Mouse (Mus musculus): ENCODE results near the gene Ptpdc1.
A peak's percentile ranks its signal among the peaks of the same experiment; 100 is the strongest.

The Ptpdc1 gene

GRCm38 (mm10) chr13:48586496-48586895 lies 39.0 kb downstream of the Ptpdc1 start:
- DNase-seq (ENCODE audit: low read depth, low spot score), result no peak

- no peak for DNase-seq (ENCODE audit: low read depth, low spot score)
These were observed 39.7 kb downstream of the Ptpdc1 start for GRCm38 (mm10) chr13:48585786-48586185.

GRCm38 (mm10) chr13:48582688-48583379 lies 42.6 kb downstream of the Ptpdc1 start:
- no peak for DNase-seq (ENCODE audit: low read depth, low spot score)

- no peak for DNase-seq (ENCODE audit: low read depth, low spot score)
These were observed 46.8 kb downstream of the Ptpdc1 start for GRCm38 (mm10) chr13:48578616-48579015.

DNA sequence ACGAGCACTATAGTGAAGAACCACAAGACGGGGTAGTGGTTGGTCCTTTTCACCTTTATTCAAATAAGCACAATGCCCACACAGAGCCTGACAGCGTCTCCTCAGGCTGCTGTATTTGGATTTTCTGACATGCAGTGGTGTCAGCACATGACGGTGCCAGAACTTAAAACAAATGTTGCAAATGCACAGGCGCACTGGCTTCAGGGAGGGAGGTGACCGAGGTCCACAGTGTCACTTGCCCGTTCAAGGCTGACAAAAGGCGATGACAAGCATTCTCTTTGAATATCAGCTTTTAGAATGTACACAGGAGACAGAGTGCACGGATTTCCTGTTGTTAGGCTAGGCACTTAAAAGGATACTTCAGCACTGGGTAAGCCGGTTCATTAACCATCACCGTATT lies 47.6 kb downstream of the Ptpdc1 start:
- DNase-seq (ENCODE audit: low read depth, low spot score), result no peak

GRCm38 (mm10) chr13:48577007-48577406 lies 48.5 kb downstream of the Ptpdc1 start:
- no peak for DNase-seq (ENCODE audit: low read depth, low spot score)

DNA sequence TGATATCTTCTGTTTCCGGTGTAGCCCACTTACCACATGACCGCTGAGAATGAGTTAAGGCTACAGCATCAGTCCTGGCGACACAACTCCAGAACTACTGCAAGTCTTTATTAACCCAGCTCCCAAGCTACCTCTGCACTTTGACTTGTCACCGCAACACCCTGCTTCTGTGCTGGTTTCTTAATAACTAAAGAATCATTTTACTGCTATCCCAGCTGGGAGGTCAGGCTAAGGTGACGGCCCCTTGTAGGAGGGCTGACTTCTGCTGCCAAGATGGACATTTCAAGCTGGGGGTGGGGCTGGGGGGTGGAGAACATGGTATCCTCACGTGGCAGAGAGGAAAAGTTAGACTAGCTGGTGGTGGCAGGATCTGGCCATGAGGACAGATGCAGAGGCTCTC lies 50.7 kb downstream of the Ptpdc1 start:
- no peak for DNase-seq (ENCODE audit: low read depth, low spot score)

DNA sequence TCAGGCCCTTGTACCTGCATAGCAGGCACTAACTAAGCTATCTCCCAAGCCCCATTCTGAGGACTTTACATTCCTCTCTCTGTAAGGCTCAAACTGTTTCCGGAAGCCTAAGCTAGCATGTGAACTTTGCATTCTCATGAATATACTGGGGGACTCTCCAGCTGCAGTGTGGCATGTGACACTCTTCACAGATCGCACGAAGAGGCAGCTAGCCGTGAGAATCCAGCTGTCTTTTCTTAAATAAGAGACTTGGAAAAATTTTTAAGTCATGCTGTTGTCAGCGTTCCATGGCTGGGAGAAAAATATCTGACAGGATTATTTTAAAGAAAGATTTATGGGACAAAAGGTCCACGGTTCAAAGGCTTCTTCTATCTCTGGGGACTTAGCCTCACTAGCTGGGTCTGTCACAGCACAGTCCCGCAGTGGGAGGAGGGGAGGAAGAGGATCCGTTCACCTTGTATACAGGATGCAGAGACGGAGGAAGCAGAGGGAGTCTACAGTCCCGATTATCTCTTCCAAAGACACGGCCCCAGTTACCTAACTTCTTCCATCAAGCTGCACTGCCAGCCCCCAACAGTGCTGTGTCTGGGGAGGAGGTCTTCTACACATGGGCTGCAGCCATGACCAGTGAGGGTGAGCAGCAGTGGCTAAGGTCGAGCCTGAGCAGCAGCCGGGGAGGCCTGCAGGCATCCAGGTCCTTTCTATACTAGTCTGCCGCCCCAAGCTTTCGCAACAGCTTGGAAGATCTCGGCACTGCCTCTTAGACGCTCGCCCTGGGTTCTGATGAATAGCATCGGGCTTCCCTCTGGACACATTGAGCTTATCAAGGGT lies 51.7 kb downstream of the Ptpdc1 start:
- DNase-seq (ENCODE audit: low read depth, low spot score), result no peak

GRCm38 (mm10) chr13:48572127-48572526 lies 53.3 kb downstream of the Ptpdc1 start:
- DNase-seq (ENCODE audit: low read depth, low spot score), result peak; percentile 74

DNA sequence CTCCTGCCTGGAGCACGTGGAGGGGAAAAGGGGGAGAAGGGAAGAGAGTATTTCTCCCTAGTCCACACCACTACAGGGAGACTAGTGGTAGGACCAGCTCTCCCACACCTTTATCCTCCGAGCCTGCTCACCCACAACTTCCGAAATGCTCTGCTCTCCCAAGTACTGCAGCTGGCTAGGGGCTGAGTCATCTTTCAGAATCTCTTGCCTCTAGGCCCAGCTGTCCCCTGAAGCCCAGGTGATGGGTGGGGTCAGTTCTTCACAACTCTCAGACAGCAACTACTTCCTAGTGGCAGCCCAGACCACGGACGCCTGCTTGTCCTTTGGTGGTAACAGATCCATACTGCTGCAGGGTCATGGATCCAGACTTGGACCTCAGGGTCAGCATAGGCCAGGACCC lies 54.2 kb downstream of the Ptpdc1 start:
- no peak for DNase-seq (ENCODE audit: low read depth, low spot score)

GRCm38 (mm10) chr13:48569576-48570132 lies 55.8 kb downstream of the Ptpdc1 start:
- no peak for DNase-seq (ENCODE audit: low read depth, low spot score)

DNA sequence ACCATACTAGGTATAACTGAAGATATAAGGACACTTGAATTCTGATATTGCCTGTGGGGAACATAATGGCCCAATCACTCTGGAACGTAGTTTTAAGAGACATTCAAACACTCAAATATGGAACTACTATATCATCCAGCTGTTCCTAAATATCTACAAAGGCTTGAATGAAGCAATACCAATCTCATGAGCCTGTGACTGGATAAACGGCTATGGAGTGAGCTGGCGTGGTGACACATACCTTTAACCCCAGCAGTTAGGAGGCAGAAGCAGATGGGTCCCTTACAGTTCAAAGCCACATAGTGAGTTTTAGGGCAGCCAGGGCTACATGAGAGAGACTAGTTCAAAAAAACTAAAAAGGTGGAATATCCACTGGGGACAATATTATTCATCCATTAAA lies 57.8 kb downstream of the Ptpdc1 start:
- no peak for DNase-seq (ENCODE audit: low read depth, low spot score)

GRCm38 (mm10) chr13:48566116-48566935 lies 59.1 kb downstream of the Ptpdc1 start:
- DNase-seq (ENCODE audit: low read depth, low spot score), result no peak

DNA sequence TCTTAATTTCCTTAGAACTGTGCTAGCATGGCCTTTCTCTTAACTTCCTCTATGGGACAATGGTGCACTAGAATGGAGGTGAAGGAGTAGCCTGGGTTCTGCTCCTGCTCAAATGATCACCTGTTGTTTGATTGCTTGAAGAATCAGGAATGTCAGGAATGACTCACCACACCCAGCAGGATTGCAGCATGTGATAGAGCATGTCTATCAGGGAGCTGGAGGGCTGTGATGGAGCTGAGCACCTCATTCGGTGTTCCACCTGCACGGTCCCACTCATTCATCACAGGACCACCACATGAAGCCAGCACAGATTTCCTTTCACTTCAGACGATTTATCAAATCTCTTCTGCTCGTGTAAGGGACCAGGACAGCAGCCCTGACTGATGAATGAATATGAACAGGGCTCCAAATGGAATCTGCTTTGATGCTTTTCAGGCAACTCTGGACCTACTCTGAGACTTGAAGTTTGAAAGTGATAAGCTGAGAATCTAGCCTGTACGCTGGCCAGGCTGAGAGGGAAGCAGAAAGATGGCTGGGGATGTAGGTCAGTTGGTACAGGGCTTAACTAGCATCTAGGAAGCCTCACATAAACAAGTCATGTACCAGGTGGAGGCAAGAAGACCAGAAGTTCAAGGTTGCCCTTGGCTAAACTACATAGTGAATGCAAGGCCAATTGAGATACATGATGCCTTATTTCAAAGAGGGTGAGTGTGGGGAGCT lies 60.4 kb downstream of the Ptpdc1 start:
- DNase-seq (ENCODE audit: low read depth, low spot score), result no peak

GRCm38 (mm10) chr13:48562336-48562735 lies 63.1 kb downstream of the Ptpdc1 start:
- no peak for DNase-seq (ENCODE audit: low read depth, low spot score)

GRCm38 (mm10) chr13:48561481-48561880 lies 64.0 kb downstream of the Ptpdc1 start:
- no peak for DNase-seq (ENCODE audit: low read depth, low spot score)

DNA sequence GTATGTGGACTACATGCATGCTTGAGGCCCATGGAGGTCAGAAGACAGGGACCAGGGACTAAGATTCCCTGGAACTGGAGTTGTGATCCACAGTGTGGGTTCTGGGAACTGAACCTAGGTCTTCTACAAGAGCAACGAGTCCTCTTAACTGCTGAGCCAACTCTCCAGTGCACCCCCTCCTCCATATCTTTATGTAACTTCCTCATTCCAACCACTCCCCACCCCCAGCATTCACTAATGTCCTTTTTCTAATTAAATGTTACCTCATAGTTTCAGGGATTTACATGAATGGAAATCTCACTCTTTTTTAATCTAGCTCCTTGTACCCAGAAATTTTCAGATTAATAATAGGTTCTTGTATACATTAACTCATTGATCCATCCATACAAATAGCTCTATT lies 69.5 kb downstream of the Ptpdc1 start:
- no peak for DNase-seq (ENCODE audit: low read depth, low spot score)

- DNase-seq (ENCODE audit: low read depth, low spot score), result no peak
These were observed 70.9 kb downstream of the Ptpdc1 start for GRCm38 (mm10) chr13:48554552-48554951.

- DNase-seq (ENCODE audit: low read depth, low spot score), result no peak
These were observed 72.0 kb downstream of the Ptpdc1 start for GRCm38 (mm10) chr13:48553511-48553910.

- DNase-seq (ENCODE audit: low read depth, low spot score), result peak; percentile 29
These were observed 73.0 kb downstream of the Ptpdc1 start for GRCm38 (mm10) chr13:48552181-48553090.

Data from CD4-positive helper T cell, adult 2 months (primary cell).